Mouse (Mus musculus) midbrain, embryonic 15.5 days (tissue): ENCODE results near the gene Gabrb1. TPM values are rescaled to one million over a fixed set of nuclear protein-coding genes. Genes with fewer than 3 reads are reported as not detected.

Experiments used
- ATAC-seq: fragments of 200-750 bp; cut with Nextera tagmentation; replicated peaks from 2 replicates; pipeline ENCODE4 v1.8.0; 2017; ENCODE audit warnings: moderate TSS enrichment
- H3K27ac ChIP-seq: fragments of 300-500 bp; sonication (generic); 2 replicates; pipeline ENCODE4 v1.5.1; 2015; ENCODE audit warnings: mild to moderate bottlenecking, inconsistent platforms
- H3K27me3 ChIP-seq: fragments of 300-500 bp; sonication (generic); replicated peaks from 2 replicates; pipeline ENCODE4 v1.6.1; 2015; ENCODE audit warnings: inconsistent platforms
- H3K36me3 ChIP-seq: fragments of 300-500 bp; sonication (generic); replicated peaks from 2 replicates; pipeline ENCODE4 v1.6.1; 2015; ENCODE audit warnings: inconsistent platforms
- H3K4me1 ChIP-seq: fragments of 300-500 bp; sonication (generic); 2 replicates; pipeline ENCODE4 v1.6.1; 2015; ENCODE audit warnings: inconsistent platforms
- H3K4me2 ChIP-seq: fragments of 300-500 bp; sonication (generic); 2 replicates; pipeline ENCODE4 v1.6.1; 2015; ENCODE audit warnings: inconsistent platforms, mild to moderate bottlenecking, moderate library complexity
- H3K4me3 ChIP-seq: fragments of 300-500 bp; sonication (generic); 2 replicates; pipeline ENCODE4 v1.5.1; 2015; ENCODE audit warnings: mild to moderate bottlenecking, inconsistent platforms
- H3K9ac ChIP-seq: fragments of 300-500 bp; sonication (generic); 2 replicates; pipeline ENCODE4 v1.6.1; 2015; ENCODE audit warnings: mild to moderate bottlenecking, inconsistent platforms
- H3K9me3 ChIP-seq: fragments of 300-500 bp; sonication (generic); 2 replicates; pipeline ENCODE4 v1.6.1; 2016; ENCODE audit warnings: inconsistent platforms
- WGBS: fragments of 180-500 bp; shearing (Covaris S2); methylation state at CpG from one replicate; pipeline ENCODE4 v1.1.7; 2015; ENCODE audit warnings: mixed read lengths; 5-methylcytosine and 5-hydroxymethylcytosine counted together
- polyA plus RNA-seq: library from polyadenylated mRNA; unstranded; fragments of >200 nt; fragmentation: Nextera tagmentation; extraction: Ambion mirVana; gene quantifications from 2 replicates; pipeline ENCODE4 v1.2.1, GENCODE M21; 2015

Gabrb1 gene
- polyA plus RNA-seq, 1 experiment from 2014 or later, result 32.8 TPM

GRCm38 (mm10) chr5:71898214-71898613 is 240.3 kb downstream of the Gabrb1 start:
- H3K4me3 ChIP-seq, result no peak overlapping the region
- no peak overlapping the region for H3K9ac ChIP-seq
- H3K27me3 ChIP-seq, result no peaks in the 10 kb centered on the region
- no peak overlapping the region for H3K4me2 ChIP-seq
- WGBS, result 95% methylated on average over 2 of the region's 2 CpGs
- ATAC-seq, result no peak
- H3K36me3 ChIP-seq, result no peaks in the 10 kb centered on the region
- H3K4me1 ChIP-seq, result no peaks in the 10 kb centered on the region
- H3K27ac ChIP-seq, result no peak overlapping the region
- no peaks in the 10 kb centered on the region for H3K9me3 ChIP-seq

DNA sequence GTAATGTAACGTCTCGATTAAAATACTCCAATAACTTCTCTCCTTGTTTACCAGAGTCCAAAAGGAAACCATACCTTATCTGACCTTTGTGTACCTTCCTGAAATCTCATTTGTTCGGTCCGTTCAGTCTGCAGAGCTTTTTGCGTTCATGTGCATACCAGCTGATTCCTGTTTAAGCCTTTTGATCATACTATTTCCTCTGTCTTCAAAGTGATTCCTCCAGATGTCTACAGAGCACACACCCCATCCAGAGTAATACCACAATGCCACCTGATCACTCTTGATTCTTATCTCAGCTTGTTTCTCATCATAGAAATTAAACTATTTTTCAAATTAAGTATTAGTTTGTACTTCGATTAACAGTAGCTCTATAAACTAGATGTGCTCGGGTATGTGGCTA is 245.5 kb downstream of the Gabrb1 start:
- Histone ChIP-seq H3K9me3 (no peaks in the 10 kb centered on the region), H3K9ac (no peak overlapping the region), H3K27me3 (no peaks in the 10 kb centered on the region), H3K4me2 (no peak overlapping the region), H3K36me3 (no peaks in the 10 kb centered on the region), H3K4me3 (no peak overlapping the region), H3K27ac (no peak overlapping the region), H3K4me1 (no peaks in the 10 kb centered on the region)
- WGBS, result 88% methylated on average over 7 of the region's 7 CpGs
- no peak for ATAC-seq

GRCm38 (mm10) chr5:71914028-71914427 is 256.1 kb downstream of the Gabrb1 start:
- H3K36me3 ChIP-seq, result no peaks in the 10 kb centered on the region
- H3K4me3 ChIP-seq, result no peak overlapping the region
- no peaks in the 10 kb centered on the region for H3K4me1 ChIP-seq
- H3K9me3 ChIP-seq, result no peaks in the 10 kb centered on the region
- H3K9ac ChIP-seq, result no peak overlapping the region
- 75% methylated on average over 1 of the region's 1 CpGs for WGBS
- no peaks in the 10 kb centered on the region for H3K27me3 ChIP-seq
- ATAC-seq, result no peak
- no peak overlapping the region for H3K4me2 ChIP-seq
- no peak overlapping the region for H3K27ac ChIP-seq

GRCm38 (mm10) chr5:71915711-71916110 is 257.8 kb downstream of the Gabrb1 start:
- Histone ChIP-seq H3K27ac (no peak overlapping the region), H3K9me3 (no peaks in the 10 kb centered on the region), H3K4me3 (no peak overlapping the region), H3K27me3 (no peaks in the 10 kb centered on the region), H3K9ac (no peak overlapping the region), H3K4me2 (no peak overlapping the region), H3K4me1 (no peaks in the 10 kb centered on the region), H3K36me3 (no peaks in the 10 kb centered on the region)
- 92% methylated on average over 4 of the region's 4 CpGs for WGBS
- ATAC-seq, result no peak

DNA sequence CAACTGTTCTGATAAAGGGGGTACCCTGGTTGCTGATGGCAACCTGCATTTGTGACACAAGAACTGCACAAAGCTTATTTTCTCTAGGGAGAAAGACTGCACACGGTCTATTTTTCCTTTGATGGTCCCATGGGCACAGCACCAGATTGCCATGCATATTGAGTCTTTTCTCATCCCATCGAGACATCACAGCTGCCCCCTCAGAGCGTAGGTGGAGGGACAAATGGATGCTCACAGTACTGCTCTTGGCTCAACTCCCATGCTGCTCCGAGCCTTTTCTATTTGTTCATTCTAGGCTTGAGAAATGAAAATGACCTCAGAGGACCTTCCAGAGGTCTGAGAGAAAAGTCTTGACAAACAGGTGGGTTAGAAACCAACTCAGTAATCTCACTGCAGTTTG is 259.3 kb downstream of the Gabrb1 start:
- 67% methylated on average over 4 of the region's 4 CpGs for WGBS
- no peak overlapping the region for H3K27ac ChIP-seq

GRCm38 (mm10) chr5:71923636-71924035 is 265.7 kb downstream of the Gabrb1 start:
- ATAC-seq, result no peak
- no peaks in the 10 kb centered on the region for H3K4me1 ChIP-seq
- 68% methylated on average over 4 of the region's 4 CpGs for WGBS

More for the DNA sequence above, 259.3 kb downstream of the Gabrb1 start:
- Histone ChIP-seq H3K9ac (no peak overlapping the region), H3K36me3 (no peaks in the 10 kb centered on the region), H3K9me3 (no peaks in the 10 kb centered on the region), H3K4me3 (no peak overlapping the region), H3K4me1 (no peaks in the 10 kb centered on the region), H3K4me2 (no peak overlapping the region), H3K27me3 (no peaks in the 10 kb centered on the region)
- no peak for ATAC-seq

GRCm38 (mm10) chr5:71926336-71926735 is 268.4 kb downstream of the Gabrb1 start:
- 80% methylated on average over 5 of the region's 5 CpGs for WGBS
- H3K27ac ChIP-seq, result no peak overlapping the region
- no peaks in the 10 kb centered on the region for H3K27me3 ChIP-seq
- H3K4me2 ChIP-seq, result no peak overlapping the region
- no peak for ATAC-seq
- H3K4me3 ChIP-seq, result no peak overlapping the region
- H3K4me1 ChIP-seq, result no peaks in the 10 kb centered on the region
- H3K36me3 ChIP-seq, result no peaks in the 10 kb centered on the region
- H3K9me3 ChIP-seq, result no peaks in the 10 kb centered on the region
- no peak overlapping the region for H3K9ac ChIP-seq

More at GRCm38 (mm10) chr5:71923636-71924035, 265.7 kb downstream of the Gabrb1 start:
- Histone ChIP-seq H3K4me2 (no peak overlapping the region), H3K27me3 (no peaks in the 10 kb centered on the region), H3K9me3 (no peaks in the 10 kb centered on the region), H3K27ac (no peak overlapping the region), H3K4me3 (no peak overlapping the region), H3K9ac (no peak overlapping the region), H3K36me3 (no peaks in the 10 kb centered on the region)

GRCm38 (mm10) chr5:71930036-71930435 is 272.1 kb downstream of the Gabrb1 start:
- Histone ChIP-seq H3K9ac (no peak overlapping the region), H3K27ac (no peak overlapping the region), H3K9me3 (no peaks in the 10 kb centered on the region), H3K4me1 (no peaks in the 10 kb centered on the region), H3K4me2 (no peak overlapping the region), H3K27me3 (no peaks in the 10 kb centered on the region), H3K36me3 (no peaks in the 10 kb centered on the region), H3K4me3 (no peak overlapping the region)
- 51% methylated on average over 2 of the region's 2 CpGs for WGBS
- ATAC-seq, result no peak

- Histone ChIP-seq H3K4me1 (no peaks in the 10 kb centered on the region; the same call in 1 of the 2 replicates), H3K27ac (no peak overlapping the region), H3K36me3 (no peaks in the 10 kb centered on the region), H3K9ac (no peak overlapping the region), H3K4me2 (no peak overlapping the region), H3K4me3 (no peak overlapping the region), H3K27me3 (no peaks in the 10 kb centered on the region), H3K9me3 (no peaks in the 10 kb centered on the region)
- ATAC-seq, result no peak
- 98% methylated on average over 1 of the region's 1 CpGs for WGBS
Observed at GRCm38 (mm10) chr5:71951398-71951797, 293.5 kb downstream of the Gabrb1 start.

- WGBS, result 21% methylated on average over 5 of the region's 5 CpGs
- peak overlapping the region; percentile 17; the same call in 1 of the 2 replicates for H3K27ac ChIP-seq
- no peaks in the 10 kb centered on the region for H3K27me3 ChIP-seq
- H3K9ac ChIP-seq, result no peak overlapping the region
- ATAC-seq, result peak; percentile 97
- no peak overlapping the region for H3K4me2 ChIP-seq
- H3K4me3 ChIP-seq, result no peak overlapping the region
- H3K4me1 ChIP-seq, result no peaks in the 10 kb centered on the region; the same call in 1 of the 2 replicates
- no peaks in the 10 kb centered on the region for H3K9me3 ChIP-seq
- no peaks in the 10 kb centered on the region for H3K36me3 ChIP-seq
Observed at GRCm38 (mm10) chr5:71955070-71955685, 297.3 kb downstream of the Gabrb1 start.

GRCm38 (mm10) chr5:71964876-71965432 is 307.0 kb downstream of the Gabrb1 start:
- H3K4me1 ChIP-seq, result peaks cover 6% of the 10 kb centered on the region
- no peak overlapping the region for H3K4me3 ChIP-seq
- H3K27me3 ChIP-seq, result no peaks in the 10 kb centered on the region
- no peak for ATAC-seq
- H3K9ac ChIP-seq, result no peak overlapping the region
- no peaks in the 10 kb centered on the region for H3K36me3 ChIP-seq
- H3K4me2 ChIP-seq, result no peak overlapping the region
- H3K27ac ChIP-seq, result no peak overlapping the region
- no peaks in the 10 kb centered on the region for H3K9me3 ChIP-seq
- WGBS, result 81% methylated on average over 4 of the region's 4 CpGs

DNA sequence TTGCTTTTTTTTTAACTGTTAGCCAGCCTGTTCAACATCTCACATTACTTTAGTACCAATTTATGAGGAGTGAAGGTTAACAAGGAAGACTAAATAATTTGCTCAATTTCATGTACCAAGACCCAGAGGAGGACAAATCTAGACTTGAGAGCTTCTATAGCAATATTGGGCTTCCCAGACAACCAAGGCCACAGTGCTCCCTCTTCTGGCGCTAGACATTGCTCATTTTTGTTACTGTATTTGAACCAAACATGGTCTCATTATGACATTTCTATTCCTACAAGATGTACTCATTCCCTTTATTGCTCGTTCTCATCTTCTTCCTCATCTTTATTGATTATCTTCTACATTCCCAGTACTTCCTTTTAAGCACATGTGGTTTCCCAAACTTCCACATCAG is 307.6 kb downstream of the Gabrb1 start:
- H3K4me1 ChIP-seq, result peaks cover 12% of the 10 kb centered on the region
- H3K4me3 ChIP-seq, result no peak overlapping the region
- 74% methylated on average over 2 of the region's 2 CpGs for WGBS
- H3K4me2 ChIP-seq, result no peak overlapping the region
- no peak for ATAC-seq
- H3K36me3 ChIP-seq, result no peaks in the 10 kb centered on the region
- H3K27ac ChIP-seq, result no peak overlapping the region
- no peaks in the 10 kb centered on the region for H3K27me3 ChIP-seq
- H3K9ac ChIP-seq, result no peak overlapping the region
- H3K9me3 ChIP-seq, result no peaks in the 10 kb centered on the region
